Mouse (Mus musculus) forebrain, embryonic 11.5 days (tissue): ENCODE data around the gene Olfr750. TPM values are rescaled to one million over a fixed set of nuclear protein-coding genes. Genes with fewer than 3 reads are reported as not detected.
"Not testable (repeated sequence)": the region's sequence is repeated elsewhere in the genome, so short reads cannot be mapped to it uniquely, and the experiment has no call there.

Experiments used
- ATAC-seq: fragments of 200-750 bp; cut with Nextera tagmentation; replicated peaks from 2 replicates; pipeline ENCODE4 v1.8.0; 2017; ENCODE audit warnings: moderate TSS enrichment; ENCODE audit not compliant: low FRiP score
- DNase-seq: peaks from one replicate; pipeline ENCODE4 v3.0.0-alpha.2; 2017; ENCODE audit warnings: low spot score
- H3K27ac ChIP-seq: fragments of 300-500 bp; sonication (generic); 2 replicates; pipeline ENCODE4 v1.5.1; 2014; ENCODE audit warnings: low read depth, low read length
- H3K27me3 ChIP-seq: fragments of 300-500 bp; sonication (generic); 2 replicates; pipeline ENCODE4 v1.6.1; 2014; ENCODE audit warnings: mild to moderate bottlenecking, low read length, mixed read lengths; ENCODE audit not compliant: control insufficient read depth, insufficient read depth
- H3K36me3 ChIP-seq: fragments of 300-500 bp; sonication (generic); 2 replicates; pipeline ENCODE4 v1.6.1; 2014; ENCODE audit warnings: mild to moderate bottlenecking, low read length, moderate library complexity, mixed read lengths; ENCODE audit not compliant: control insufficient read depth, insufficient read depth
- H3K4me1 ChIP-seq: fragments of 300-500 bp; sonication (generic); replicated peaks from 2 replicates; pipeline ENCODE4 v1.6.1; 2014; ENCODE audit warnings: low read length, mixed read lengths; ENCODE audit not compliant: control insufficient read depth, insufficient read depth
- H3K4me2 ChIP-seq: fragments of 300-500 bp; sonication (generic); 2 replicates; pipeline ENCODE4 v1.6.1; 2014; ENCODE audit warnings: low read depth, mild to moderate bottlenecking, low read length, moderate library complexity, mixed read lengths; ENCODE audit not compliant: severe bottlenecking
- H3K4me3 ChIP-seq: fragments of 300-500 bp; sonication (generic); 2 replicates; pipeline ENCODE4 v1.5.1; 2014; ENCODE audit warnings: low read depth, low read length
- H3K9ac ChIP-seq: fragments of 300-500 bp; sonication (generic); 2 replicates; pipeline ENCODE4 v1.6.1; 2014; ENCODE audit warnings: low read length
- H3K9me3 ChIP-seq: fragments of 300-500 bp; sonication (generic); 2 replicates; pipeline ENCODE4 v1.6.1; 2016; ENCODE audit warnings: low read length, mixed read lengths; ENCODE audit not compliant: control insufficient read depth
- WGBS: fragments of 180-500 bp; shearing (Covaris S2); extraction: QIAGEN DNeasy Blood & Tissue Kit; methylation state at CpG from one replicate; pipeline ENCODE4 v1.1.7; 2014; 5-methylcytosine and 5-hydroxymethylcytosine counted together
- polyA plus RNA-seq: library from polyadenylated mRNA; unstranded; fragments of >200 nt; fragmentation: Nextera tagmentation; extraction: Ambion mirVana; gene quantifications from 2 replicates; pipeline ENCODE4 v1.2.1, GENCODE M21; 2014

Olfr750 gene
- polyA plus RNA-seq, 1 experiment from 2014 or later, result not detected

GRCm38 (mm10) chr14:51098300-51098699 is 24.1 kb upstream of the Olfr750 start:
- H3K4me1 ChIP-seq, H3K4me2 ChIP-seq, H3K9me3 ChIP-seq, DNase-seq, H3K27ac ChIP-seq, H3K9ac ChIP-seq, H3K27me3 ChIP-seq, H3K36me3 ChIP-seq, H3K4me3 ChIP-seq: not testable (repeated sequence)
- WGBS, result 25% methylated on average over 1 of the region's 1 CpGs
- peak; percentile 56 for ATAC-seq

GRCm38 (mm10) chr14:51095736-51096524 is 21.7 kb upstream of the Olfr750 start:
- WGBS, result 83% methylated on average over 9 of the region's 9 CpGs
- ATAC-seq (no peak), DNase-seq (no peak)
- H3K27ac ChIP-seq, result no peak overlapping the region
- H3K4me3 ChIP-seq, result no peak overlapping the region
- no peaks in the 10 kb centered on the region for H3K4me1 ChIP-seq
- no peaks in the 10 kb centered on the region; the same call in 1 of the 2 replicates for H3K27me3 ChIP-seq
- H3K4me2 ChIP-seq, result no peak overlapping the region
- no peaks in the 10 kb centered on the region for H3K9me3 ChIP-seq
- H3K9ac ChIP-seq, result no peak overlapping the region
- no peaks in the 10 kb centered on the region for H3K36me3 ChIP-seq

DNA sequence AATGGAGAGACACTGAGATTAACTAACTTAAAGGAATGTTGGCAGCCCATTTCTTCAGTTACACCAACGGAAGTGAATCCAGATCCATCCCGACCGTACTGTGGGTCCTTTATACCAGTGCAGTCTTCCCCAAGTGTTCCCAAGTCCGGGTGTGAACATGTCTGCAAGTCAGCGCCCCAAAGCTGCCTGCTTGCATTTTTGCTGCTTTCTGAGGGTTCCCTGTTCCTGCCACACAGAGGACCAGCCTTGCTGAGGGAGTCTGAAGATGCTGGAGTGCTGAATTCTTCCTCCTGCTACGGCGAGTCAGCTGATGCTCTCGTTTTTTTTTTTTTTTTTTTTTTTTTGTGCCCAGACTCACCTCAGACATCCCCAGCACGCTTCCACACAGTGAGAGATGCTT is 20.7 kb upstream of the Olfr750 start:
- Histone ChIP-seq H3K27ac (no peak overlapping the region), H3K4me3 (no peak overlapping the region), H3K9ac (no peak overlapping the region), H3K4me1 (no peaks in the 10 kb centered on the region), H3K9me3 (no peaks in the 10 kb centered on the region), H3K27me3 (no peaks in the 10 kb centered on the region; the same call in 1 of the 2 replicates), H3K4me2 (no peak overlapping the region), H3K36me3 (no peaks in the 10 kb centered on the region)
- WGBS, result 63% methylated on average over 9 of the region's 9 CpGs
- DNase-seq (no peak), ATAC-seq (no peak)

DNA sequence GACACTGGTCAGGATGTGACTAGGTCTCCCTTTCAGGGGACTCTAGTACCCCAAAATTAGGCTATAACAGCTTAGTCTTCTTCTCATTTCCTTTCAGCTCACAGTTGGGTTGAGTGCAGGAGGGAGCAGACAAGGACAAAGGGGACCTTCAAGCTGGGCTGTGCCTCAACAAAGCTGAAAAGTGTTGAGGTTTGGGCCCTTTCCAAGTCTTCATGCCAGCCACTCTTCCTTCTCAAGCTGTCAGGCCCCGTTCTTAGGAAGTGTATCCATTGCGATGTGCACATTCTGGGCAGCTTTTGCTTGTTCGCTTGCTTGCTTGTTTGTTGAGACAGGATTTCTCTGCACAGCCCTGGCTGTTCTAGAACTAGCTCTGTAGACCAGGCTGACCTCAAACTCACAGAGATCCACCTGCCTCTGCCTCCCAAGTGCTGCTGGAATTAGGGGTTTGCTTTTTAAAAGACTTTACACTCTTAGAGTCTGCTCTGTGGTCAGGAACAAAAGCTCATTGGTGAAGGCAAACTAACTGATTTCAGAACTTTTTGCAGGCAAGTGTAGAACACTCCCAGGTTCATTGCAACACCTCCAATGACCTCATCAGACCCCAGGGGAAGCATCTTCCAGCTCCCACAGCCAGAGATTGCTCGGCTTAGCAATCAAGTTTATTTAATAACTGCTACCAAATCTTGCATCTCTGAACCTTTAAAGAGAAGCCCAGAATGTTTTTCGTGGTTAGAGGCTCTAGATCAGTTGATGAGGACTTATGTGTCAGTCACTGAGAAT is 20.1 kb upstream of the Olfr750 start:
- Histone ChIP-seq H3K36me3 (no peaks in the 10 kb centered on the region), H3K27me3 (no peaks in the 10 kb centered on the region; the same call in 1 of the 2 replicates), H3K27ac (no peak overlapping the region), H3K9ac (no peak overlapping the region), H3K4me3 (no peak overlapping the region), H3K4me1 (no peaks in the 10 kb centered on the region), H3K9me3 (no peaks in the 10 kb centered on the region), H3K4me2 (no peak overlapping the region)
- DNase-seq, result no peak
- ATAC-seq, result no peak
- WGBS, result 85% methylated on average over 5 of the region's 5 CpGs

- H3K4me1 ChIP-seq, result no peaks in the 10 kb centered on the region
- 27% methylated on average over 3 of the region's 3 CpGs for WGBS
- H3K36me3 ChIP-seq, result no peaks in the 10 kb centered on the region
- ATAC-seq, result no peak
- DNase-seq, result no peak
- no peak overlapping the region for H3K27ac ChIP-seq
- H3K9ac ChIP-seq, result no peak overlapping the region
- H3K4me3 ChIP-seq, result no peak overlapping the region
- H3K9me3 ChIP-seq, result no peaks in the 10 kb centered on the region
- no peak overlapping the region for H3K4me2 ChIP-seq
- H3K27me3 ChIP-seq, result no peaks in the 10 kb centered on the region; the same call in 1 of the 2 replicates
Measured at GRCm38 (mm10) chr14:51093496-51093895, 19.3 kb upstream of the Olfr750 start.

DNA sequence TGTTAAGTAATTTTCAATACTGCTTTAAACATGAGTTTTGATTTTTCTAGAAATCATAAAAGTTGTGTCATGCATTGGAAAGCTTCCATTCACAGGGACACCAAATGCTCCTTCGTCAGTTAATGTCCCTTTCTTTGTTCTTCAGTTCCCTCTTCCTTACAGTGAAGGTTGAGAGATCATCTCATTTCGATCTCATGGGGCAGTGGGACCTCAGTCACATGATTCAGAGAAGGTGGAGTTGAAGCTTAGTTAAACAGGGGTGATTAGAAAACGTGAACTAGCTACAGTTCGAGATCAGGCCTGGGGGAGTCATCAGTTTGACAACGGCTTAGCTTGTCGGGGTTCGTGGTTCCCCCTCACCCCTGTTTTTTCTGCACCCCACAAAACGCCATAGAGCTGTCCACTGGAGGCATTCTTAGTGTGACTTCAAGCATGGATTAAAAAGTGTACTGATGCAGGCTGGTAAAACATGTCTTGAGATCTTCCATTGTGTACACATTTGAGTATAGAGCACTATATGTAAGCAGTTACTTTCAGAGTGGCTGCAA is 17.9 kb upstream of the Olfr750 start:
- Histone ChIP-seq H3K4me3 (no peak overlapping the region), H3K9ac (no peak overlapping the region), H3K36me3 (no peaks in the 10 kb centered on the region), H3K9me3 (no peaks in the 10 kb centered on the region), H3K27ac (no peak overlapping the region), H3K4me1 (no peaks in the 10 kb centered on the region), H3K27me3 (no peaks in the 10 kb centered on the region; the same call in 1 of the 2 replicates), H3K4me2 (no peak overlapping the region)
- 49% methylated on average over 8 of the region's 8 CpGs for WGBS
- DNase-seq (no peak), ATAC-seq (no peak)

GRCm38 (mm10) chr14:51090921-51091900 is 17.0 kb upstream of the Olfr750 start, which contains the start of the genes Rnase4 and Ang:
Rnase4 (plus strand) TSS chr14:51091077.
Ang (plus strand) TSS chr14:51091150.
- 0 out of 2 replicates have a peak within 1 kb of the TSS, but pooled peaks have one; percentile 54 for H3K27ac ChIP-seq
- peak within 1 kb of the TSS; percentile 47 for H3K4me3 ChIP-seq
- ATAC-seq, result peak; percentile 19
- H3K9me3 ChIP-seq, result no peaks in the 10 kb centered on the region
- H3K36me3 ChIP-seq, result no peaks in the 10 kb centered on the region
- no peaks in the 10 kb centered on the region for H3K4me1 ChIP-seq
- H3K27me3 ChIP-seq, result no peaks in the 10 kb centered on the region; the same call in 1 of the 2 replicates
- H3K9ac ChIP-seq, result peak within 1 kb of the TSS; percentile 57
- WGBS, result 10% methylated on average over 33 of the region's 33 CpGs
- peak within 1 kb of the TSS; percentile 77 for H3K4me2 ChIP-seq
- DNase-seq, result peak; percentile 75
